Mouse (Mus musculus) lung, postnatal 0 days (tissue): ENCODE measurements around the gene Pck2.

Source experiments
- CTCF ChIP-seq: IDR thresholded peaks from 2 replicates; pipeline ENCODE4 v1.5.1; 2016; ENCODE audit warnings: antibody characterized with exemption, mild to moderate bottlenecking
- EP300 ChIP-seq: IDR thresholded peaks from 2 replicates; pipeline ENCODE4 v1.6.1; 2016; ENCODE audit warnings: antibody characterized with exemption, mild to moderate bottlenecking, control low read depth

DNA sequence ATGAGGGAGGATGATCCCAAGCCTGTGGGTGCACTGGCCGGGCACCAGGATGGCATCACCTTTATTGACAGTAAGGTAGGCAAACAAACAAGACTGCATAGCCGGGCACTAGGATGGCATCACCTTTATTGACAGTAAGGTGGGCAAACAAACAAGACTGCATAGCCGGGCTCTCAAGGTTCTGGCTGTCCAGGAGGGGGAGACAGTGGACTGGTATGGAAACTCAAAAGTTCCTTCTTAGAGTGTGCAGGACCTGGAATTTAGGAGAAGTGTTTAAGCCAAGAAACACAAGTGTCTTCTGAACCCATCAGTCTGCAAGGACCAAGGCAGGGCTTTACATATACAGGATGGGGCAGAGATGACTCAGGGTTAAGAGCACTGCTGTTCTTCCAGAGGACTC is 25.7 kb downstream of the Pck2 start:
- TF ChIP-seq CTCF (peak; percentile 35), EP300 (no peak)
